Mouse (Mus musculus) bone marrow, adult 2 months (tissue): ENCODE data around the gene Tesk2. TPM values are rescaled to one million over a fixed set of nuclear protein-coding genes. Genes with fewer than 3 reads are reported as not detected.

Experiments used
- H3K27ac ChIP-seq: fragments of 200-500 bp; 2 replicates; pipeline ENCODE4 v1.5.1; 2012; ENCODE audit warnings: low read depth, mild to moderate bottlenecking, control low read depth, inconsistent platforms, low read length; ENCODE audit not compliant: control insufficient read depth, poor library complexity, insufficient read depth
- H3K4me1 ChIP-seq: fragments of 200-500 bp; 2 replicates; pipeline ENCODE4 v1.6.1; 2011; ENCODE audit warnings: low read length; ENCODE audit not compliant: control insufficient read depth, insufficient read depth
- H3K4me3 ChIP-seq: fragments of 200-500 bp; replicated peaks from 2 replicates; pipeline ENCODE3; 2011; ENCODE audit warnings: mild to moderate bottlenecking, low read depth, low read length, control low read depth; ENCODE audit not compliant: control insufficient read depth
- CTCF ChIP-seq: fragments of 200-500 bp; IDR thresholded peaks from 2 replicates; pipeline ENCODE4 v1.5.1; 2011; ENCODE audit warnings: low read length, control low read depth; ENCODE audit not compliant: control insufficient read depth, insufficient read depth
- POLR2A ChIP-seq: fragments of 200-500 bp; IDR thresholded peaks from 2 replicates; pipeline ENCODE4 v1.6.1; 2011; ENCODE audit warnings: low read depth, mild to moderate bottlenecking, control low read depth, low read length, borderline replicate concordance; ENCODE audit not compliant: control insufficient read depth
- WGBS: fragments of 180-500 bp; shearing (Covaris S2); methylation state at CpG from one replicate; pipeline ENCODE4 v1.1.7; 2018; 5-methylcytosine and 5-hydroxymethylcytosine counted together
- polyA plus RNA-seq: library from polyadenylated mRNA; stranded (reverse); fragments of >200 nt; gene quantifications from 2 replicates; pipeline ENCODE4 v1.2.4, GENCODE M21; 2011; ENCODE audit warnings: low replicate concordance; ENCODE audit not compliant: missing spikeins, insufficient read depth, insufficient read length

Gene Tesk2
- polyA plus RNA-seq, 1 experiment = 11.1 TPM

DNA sequence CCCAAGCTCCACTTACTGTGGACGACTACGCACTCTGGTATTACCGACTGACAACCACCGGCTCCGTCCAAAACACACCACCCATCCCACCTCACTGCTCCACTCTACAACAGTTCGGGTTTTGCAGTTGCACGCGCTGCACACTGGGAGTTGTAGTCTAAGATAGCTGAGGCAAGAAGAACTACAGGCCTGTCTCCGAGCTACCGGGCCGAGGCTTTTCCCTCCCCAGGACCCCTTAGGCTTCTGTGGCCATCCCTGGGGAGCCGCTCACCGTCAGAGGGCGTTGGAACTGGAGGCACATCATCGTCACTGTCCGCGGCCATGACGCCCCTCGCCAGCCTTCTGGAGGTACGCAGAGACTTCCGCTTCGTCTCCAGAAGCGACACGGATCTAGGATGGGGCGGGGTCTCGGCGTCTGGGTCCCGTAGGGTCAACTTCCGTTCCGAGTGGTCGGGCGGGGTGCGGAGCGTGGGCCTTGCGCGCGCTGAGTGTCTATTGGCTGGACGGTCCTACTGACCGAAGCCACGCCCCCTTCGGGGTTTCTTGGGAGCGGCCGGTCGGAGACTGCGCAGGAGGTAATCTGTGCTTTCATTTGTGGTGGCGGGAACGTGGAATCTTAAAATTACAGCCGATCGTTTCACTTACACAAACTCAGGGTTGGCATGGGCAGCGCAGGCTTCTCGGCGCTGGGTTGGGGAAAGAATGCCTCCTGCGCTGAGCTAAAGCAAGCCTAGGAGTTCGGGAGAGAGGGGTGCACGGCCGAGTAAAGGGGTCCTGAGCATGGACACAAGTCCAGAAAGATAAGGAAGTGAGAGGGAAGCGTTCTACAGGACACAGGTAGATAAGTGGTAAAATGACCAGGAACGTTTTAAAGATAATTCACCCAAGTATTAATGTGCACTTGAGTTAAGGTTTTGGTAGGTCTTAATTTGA, 86.7 kb downstream of the Tesk2 start, which contains the start of the genes Toe1 and Mutyh:
Toe1 (minus strand) TSS at position 444 of the 933 bp plus-strand sequence.
Mutyh (plus strand) TSS at position 527 of the 933 bp plus-strand sequence.
- WGBS = under 1% methylated on average over 58 of the region's 58 CpGs
- Histone ChIP-seq H3K4me1 (no peaks in the 10 kb centered on the region; the same call in 1 of the 2 replicates), H3K27ac (peak within 1 kb of the TSS; percentile 95), H3K4me3 (peak within 1 kb of the TSS; percentile 93)
- peak; percentile 86; the same call in 1 of the 2 replicates for TF ChIP-seq POLR2A
- TF ChIP-seq CTCF = no peak

DNA sequence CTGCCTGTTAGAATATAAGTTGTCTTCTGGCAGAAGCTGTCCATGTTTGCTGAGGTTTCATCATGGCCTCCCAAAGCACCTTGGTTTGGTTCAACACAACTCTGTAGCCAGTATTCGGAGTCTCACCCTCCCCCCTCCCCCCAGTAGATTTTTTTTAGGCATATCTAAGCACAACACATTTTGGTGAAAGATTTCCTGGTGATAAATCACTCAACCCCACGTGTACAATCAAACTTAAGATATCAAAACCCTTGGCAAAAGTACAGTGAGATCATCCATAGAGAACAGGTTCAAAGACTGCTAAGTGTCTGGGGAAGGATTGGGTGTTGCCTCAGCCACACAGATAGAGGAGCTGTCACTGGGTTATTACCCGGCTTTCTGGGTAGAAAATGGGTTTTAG, 90.3 kb downstream of the Tesk2 start:
- no peak for TF ChIP-seq POLR2A
- TF ChIP-seq CTCF = no peak
- no peak overlapping the region for H3K27ac ChIP-seq
- 39% methylated on average over 3 of the region's 3 CpGs for WGBS

DNA sequence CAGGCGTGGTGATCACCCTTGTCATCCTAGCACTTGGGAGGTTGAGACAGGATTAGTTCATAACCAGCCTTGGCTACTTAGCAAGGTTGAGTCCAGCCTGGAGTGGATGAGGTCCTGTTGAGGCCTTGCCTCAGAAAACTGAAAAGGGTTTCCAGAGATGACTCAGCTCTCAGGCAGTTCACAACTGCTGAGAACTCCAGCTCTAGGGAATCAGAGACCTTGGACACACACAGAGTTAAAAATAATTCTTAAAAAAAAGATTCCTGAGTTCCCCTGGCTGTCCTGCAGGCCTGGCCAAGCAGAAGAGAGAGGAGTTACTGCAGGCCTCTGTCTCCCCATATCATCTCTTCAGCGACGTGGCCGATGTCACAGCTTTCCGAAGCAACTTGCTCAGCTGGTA, 94.5 kb downstream of the Tesk2 start:
- H3K4me1 ChIP-seq = no peaks in the 10 kb centered on the region
- H3K4me3 ChIP-seq = no peak overlapping the region
- 82% methylated on average over 5 of the region's 5 CpGs for WGBS
- no peak for TF ChIP-seq POLR2A
- TF ChIP-seq CTCF = no peak
- H3K27ac ChIP-seq = no peak overlapping the region

More for the DNA sequence above, 90.3 kb downstream of the Tesk2 start:
- Histone ChIP-seq H3K4me1 (no peaks in the 10 kb centered on the region; the same call in 1 of the 2 replicates), H3K4me3 (no peak overlapping the region)

DNA sequence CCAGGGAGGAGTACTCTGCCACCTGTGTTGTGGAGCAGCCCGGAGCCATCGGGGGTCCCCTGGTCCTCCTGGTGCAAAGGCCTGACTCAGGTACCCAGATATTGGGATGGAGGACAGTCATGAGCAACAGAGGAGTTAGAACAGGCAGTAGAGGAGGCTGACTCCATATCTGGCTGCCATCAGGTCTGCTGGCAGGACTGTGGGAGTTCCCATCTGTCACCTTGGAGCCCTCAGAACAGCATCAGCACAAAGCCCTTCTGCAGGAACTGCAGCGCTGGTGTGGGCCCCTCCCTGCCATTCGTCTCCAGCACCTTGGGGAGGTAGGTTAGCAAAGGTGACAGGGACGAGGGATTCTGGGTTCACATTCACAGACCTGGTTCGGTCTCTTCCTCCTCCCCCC, 96.7 kb downstream of the Tesk2 start:
- Histone ChIP-seq H3K27ac (no peak overlapping the region), H3K4me1 (no peaks in the 10 kb centered on the region; the same call in 1 of the 2 replicates), H3K4me3 (no peak overlapping the region)
- WGBS = 82% methylated on average over 6 of the region's 6 CpGs
- TF ChIP-seq POLR2A (no peak), CTCF (no peak)

DNA sequence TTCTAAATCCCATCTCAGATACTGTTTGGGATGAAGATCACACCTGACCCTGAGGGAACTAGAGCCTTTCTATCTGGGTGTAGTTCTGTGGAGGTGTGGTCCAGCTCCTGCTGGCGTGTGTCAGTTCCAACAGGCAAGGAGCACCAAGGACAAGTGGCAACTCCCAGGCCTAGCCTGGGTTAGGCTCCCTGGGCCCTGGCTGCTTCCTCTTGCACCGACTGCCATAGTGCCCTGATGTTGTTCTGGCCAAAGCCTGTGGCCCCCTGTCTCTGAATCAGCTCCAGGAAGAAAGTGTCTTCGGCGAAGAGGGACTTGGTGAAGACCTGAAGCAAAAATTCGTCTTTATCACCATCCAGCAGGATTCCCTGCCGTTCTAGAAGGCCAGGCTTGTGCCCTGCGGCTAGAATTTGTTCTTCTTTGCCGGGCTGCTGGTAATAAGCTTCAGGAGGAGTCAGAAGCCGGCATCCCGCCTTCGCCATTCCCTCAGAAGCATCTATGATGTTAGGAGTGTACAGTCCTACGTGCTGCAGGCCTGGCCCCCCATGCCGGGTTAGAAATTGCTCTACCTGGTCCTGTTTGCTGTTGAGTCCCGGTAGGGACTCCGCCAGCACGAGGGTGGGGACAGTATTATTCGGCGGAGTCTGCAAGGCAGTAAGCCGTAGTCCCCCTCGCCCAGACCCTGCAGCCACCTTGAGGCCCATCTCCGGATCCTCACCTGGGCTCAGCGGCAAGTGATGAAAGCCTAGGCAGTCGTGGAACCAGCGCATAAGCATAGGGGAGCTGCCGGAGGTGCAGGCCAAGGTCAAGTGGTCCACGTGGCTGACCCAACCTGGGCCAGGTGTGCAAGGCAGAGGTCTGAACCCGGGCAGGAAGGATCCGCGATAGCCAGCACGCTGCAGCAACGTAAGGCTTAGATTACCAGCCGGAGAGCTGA, 99.5 kb downstream of the Tesk2 start:
- Histone ChIP-seq H3K4me1 (no peaks in the 10 kb centered on the region; the same call in 1 of the 2 replicates), H3K4me3 (no peak overlapping the region), H3K27ac (no peak overlapping the region)
- 48% methylated on average over 32 of the region's 32 CpGs for WGBS
- no peak for TF ChIP-seq CTCF
- peak; percentile 26; the same call in 1 of the 2 replicates for TF ChIP-seq POLR2A

DNA sequence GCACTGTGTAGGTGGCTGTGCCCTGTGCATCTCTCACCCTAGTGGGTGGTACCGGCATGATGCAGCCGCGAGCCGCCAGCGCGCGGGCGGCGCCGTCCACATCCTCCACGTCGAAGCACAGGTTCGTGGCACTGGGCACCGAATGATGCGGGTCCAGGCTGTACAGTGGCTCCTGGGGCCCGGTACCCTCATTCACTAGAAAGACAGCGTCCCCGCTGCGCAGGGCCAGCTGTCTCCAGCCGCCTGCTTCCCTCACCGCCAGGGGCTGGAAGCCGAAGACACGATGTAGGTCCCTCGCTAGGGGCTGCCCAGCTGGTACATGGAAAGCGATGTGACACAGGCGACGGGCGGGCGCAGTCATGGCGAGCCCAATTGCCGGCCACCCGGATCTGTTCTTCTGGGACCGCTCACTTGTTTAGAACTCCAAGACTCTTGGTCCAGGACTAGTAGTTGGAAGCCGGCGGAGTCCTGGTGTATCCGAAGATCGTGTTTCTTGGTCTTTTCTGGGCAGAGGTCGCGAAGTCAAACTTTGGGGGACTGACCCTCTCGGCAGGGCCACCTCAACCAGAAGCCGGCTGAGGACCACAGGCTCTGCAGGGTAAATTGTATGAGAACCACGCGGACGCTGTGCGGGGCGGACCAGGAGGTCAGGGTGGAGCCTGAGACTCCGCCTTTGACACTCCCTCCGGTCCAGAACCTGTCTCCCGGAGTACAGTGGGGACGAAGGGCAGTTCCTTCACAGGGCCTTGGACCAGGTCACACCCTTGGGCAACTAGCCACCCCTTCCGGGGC, 100.3 kb downstream of the Tesk2 start:
- Histone ChIP-seq H3K27ac (no peak overlapping the region), H3K4me1 (no peaks in the 10 kb centered on the region; the same call in 1 of the 2 replicates), H3K4me3 (peak overlapping the region; percentile 44)
- TF ChIP-seq POLR2A (no peak), CTCF (no peak)
- WGBS = under 1% methylated on average over 51 of the region's 51 CpGs

GRCm38 (mm10) chr4:116821694-116822016, 100.9 kb downstream of the Tesk2 start, which contains the start of gene Hpdl:
Gene Hpdl, minus strand, starts transcription at chr4:116821707.
- peak within 1 kb of the TSS; percentile 44 for H3K4me3 ChIP-seq
- H3K4me1 ChIP-seq = no peaks in the 10 kb centered on the region; the same call in 1 of the 2 replicates
- TF ChIP-seq POLR2A (no peak), CTCF (no peak)
- no peak within 1 kb of the TSS for H3K27ac ChIP-seq
- WGBS = 10% methylated on average over 9 of the region's 9 CpGs
